Mouse (Mus musculus): ENCODE measurements around the gene Arih2. TPM values are rescaled to one million over a fixed set of nuclear protein-coding genes. Genes with fewer than 3 reads are reported as not detected.
A peak's percentile ranks its signal among the peaks of the same experiment; 100 is the strongest.

The Arih2 gene
- polyA plus RNA-seq, 1 experiment from 2014 or later, result 36.6 TPM

GRCm38 (mm10) chr9:108568511-108568921 lies 80.7 kb downstream of the Arih2 start:
- Histone ChIP-seq H3K27me3 (replicated peaks) (no peaks in the 10 kb centered on the region), H3K4me2 (peak overlapping the region; percentile 94), H3K9ac (peak overlapping the region; percentile 93), H3K4me1 (peaks cover 41% of the 10 kb centered on the region), H3K27ac (replicated peaks) (peak overlapping the region; percentile 96; the same call in 1 of the 2 replicates), H3K36me3 (peaks cover 54% of the 10 kb centered on the region), H3K4me3 (peak overlapping the region; percentile 83), H3K9me3 (no peaks in the 10 kb centered on the region)
- ATAC-seq (ENCODE audit: extremely low read depth, insufficient number of reproducible peaks, low FRiP score, low TSS enrichment), result no peak
- WGBS, result 64% methylated on average over 17 of the region's 17 CpGs

- H3K9me3 ChIP-seq, result no peaks in the 10 kb centered on the region
- H3K9ac ChIP-seq, result peak overlapping the region; percentile 93
- no peaks in the 10 kb centered on the region for H3K27me3 ChIP-seq (replicated peaks)
- peaks cover 54% of the 10 kb centered on the region for H3K36me3 ChIP-seq
- ATAC-seq (ENCODE audit: extremely low read depth, insufficient number of reproducible peaks, low FRiP score, low TSS enrichment), result no peak
- peak overlapping the region; percentile 96 for H3K27ac ChIP-seq (replicated peaks)
- H3K4me2 ChIP-seq, result peak overlapping the region; percentile 94
- 9% methylated on average over 18 of the region's 18 CpGs for WGBS
- peak overlapping the region; percentile 83 for H3K4me3 ChIP-seq
- H3K4me1 ChIP-seq, result peaks cover 40% of the 10 kb centered on the region
These were observed 81.2 kb downstream of the Arih2 start for GRCm38 (mm10) chr9:108567931-108568419.

GRCm38 (mm10) chr9:108566815-108567776 lies 82.1 kb downstream of the Arih2 start, which contains the start of gene Ndufaf3:
Gene Ndufaf3, minus strand, starts transcription at chr9:108567434.
- Histone ChIP-seq H3K9me3 (no peaks in the 10 kb centered on the region), H3K27me3 (replicated peaks) (no peaks in the 10 kb centered on the region), H3K4me1 (peaks cover 40% of the 10 kb centered on the region), H3K9ac (peak within 1 kb of the TSS; percentile 93), H3K36me3 (peaks cover 54% of the 10 kb centered on the region), H3K4me3 (peak within 1 kb of the TSS; percentile 83), H3K27ac (replicated peaks) (peak within 1 kb of the TSS; percentile 96), H3K4me2 (peak within 1 kb of the TSS; percentile 94)
- peak; percentile 75 for ATAC-seq (ENCODE audit: extremely low read depth, insufficient number of reproducible peaks, low FRiP score, low TSS enrichment)
- WGBS, result under 1% methylated on average over 72 of the region's 73 CpGs

- 10% methylated on average over 35 of the region's 35 CpGs for WGBS
- Histone ChIP-seq H3K9me3 (no peaks in the 10 kb centered on the region), H3K4me1 (peaks cover 49% of the 10 kb centered on the region), H3K27ac (replicated peaks) (peak overlapping the region; percentile 96), H3K36me3 (peaks cover 54% of the 10 kb centered on the region), H3K27me3 (replicated peaks) (no peaks in the 10 kb centered on the region), H3K4me3 (peak overlapping the region; percentile 83), H3K4me2 (peak overlapping the region; percentile 94), H3K9ac (peak overlapping the region; percentile 93)
- ATAC-seq (ENCODE audit: extremely low read depth, insufficient number of reproducible peaks, low FRiP score, low TSS enrichment), result no peak
These were observed 83.0 kb downstream of the Arih2 start for GRCm38 (mm10) chr9:108565881-108566814.

GRCm38 (mm10) chr9:108564131-108564530 lies 85.1 kb downstream of the Arih2 start:
- peaks cover 39% of the 10 kb centered on the region for H3K4me1 ChIP-seq
- no peak overlapping the region for H3K27ac ChIP-seq (replicated peaks)
- H3K36me3 ChIP-seq, result peaks cover 54% of the 10 kb centered on the region
- ATAC-seq (ENCODE audit: extremely low read depth, insufficient number of reproducible peaks, low FRiP score, low TSS enrichment), result no peak
- peak overlapping the region; percentile 20; the same call in 1 of the 2 replicates for H3K9ac ChIP-seq
- no peak overlapping the region for H3K4me2 ChIP-seq
- no peak overlapping the region for H3K4me3 ChIP-seq
- H3K27me3 ChIP-seq (replicated peaks), result no peaks in the 10 kb centered on the region
- no peaks in the 10 kb centered on the region for H3K9me3 ChIP-seq
- WGBS, result 80% methylated on average over 7 of the region's 7 CpGs

GRCm38 (mm10) chr9:108563671-108564070 lies 85.5 kb downstream of the Arih2 start:
- H3K4me3 ChIP-seq, result no peak overlapping the region
- H3K36me3 ChIP-seq, result peaks cover 58% of the 10 kb centered on the region
- no peak overlapping the region for H3K4me2 ChIP-seq
- H3K9ac ChIP-seq, result peak overlapping the region; percentile 20; the same call in 1 of the 2 replicates
- H3K27me3 ChIP-seq (replicated peaks), result no peaks in the 10 kb centered on the region
- H3K27ac ChIP-seq (replicated peaks), result no peak overlapping the region
- ATAC-seq (ENCODE audit: extremely low read depth, insufficient number of reproducible peaks, low FRiP score, low TSS enrichment), result no peak
- H3K4me1 ChIP-seq, result peaks cover 34% of the 10 kb centered on the region
- no peaks in the 10 kb centered on the region for H3K9me3 ChIP-seq
- WGBS, result 88% methylated on average over 8 of the region's 8 CpGs

GRCm38 (mm10) chr9:108560227-108560841 lies 88.9 kb downstream of the Arih2 start, which contains the start of gene Impdh2:
Gene Impdh2, plus strand, starts transcription at chr9:108560286.
- peak; percentile 97 for ATAC-seq (ENCODE audit: extremely low read depth, insufficient number of reproducible peaks, low FRiP score, low TSS enrichment)
- under 1% methylated on average over 52 of the region's 53 CpGs for WGBS
- peak within 1 kb of the TSS; percentile 87 for H3K27ac ChIP-seq (replicated peaks)

GRCm38 (mm10) chr9:108559169-108559568 lies 90.0 kb downstream of the Arih2 start:
- 80% methylated on average over 4 of the region's 4 CpGs for WGBS
- 0 out of 2 replicates have a peak overlapping the region, but pooled peaks have one; percentile 0 for H3K9ac ChIP-seq
- ATAC-seq (ENCODE audit: extremely low read depth, insufficient number of reproducible peaks, low FRiP score, low TSS enrichment), result no peak
- H3K4me3 ChIP-seq, result no peak overlapping the region
- H3K27me3 ChIP-seq (replicated peaks), result no peaks in the 10 kb centered on the region
- peaks cover 15% of the 10 kb centered on the region for H3K4me1 ChIP-seq
- peaks cover 86% of the 10 kb centered on the region for H3K36me3 ChIP-seq
- H3K4me2 ChIP-seq, result no peak overlapping the region
- H3K27ac ChIP-seq (replicated peaks), result no peak overlapping the region
- no peaks in the 10 kb centered on the region for H3K9me3 ChIP-seq

More at GRCm38 (mm10) chr9:108560227-108560841, 88.9 kb downstream of the Arih2 start, which contains the start of gene Impdh2:
- Histone ChIP-seq H3K4me2 (peak within 1 kb of the TSS; percentile 76), H3K4me3 (peak within 1 kb of the TSS; percentile 64), H3K9me3 (no peaks in the 10 kb centered on the region), H3K4me1 (peaks cover 15% of the 10 kb centered on the region), H3K9ac (peak within 1 kb of the TSS; percentile 86), H3K36me3 (peaks cover 86% of the 10 kb centered on the region), H3K27me3 (replicated peaks) (no peaks in the 10 kb centered on the region)

All from heart, embryonic 13.5 days (tissue).